Mouse (Mus musculus) kidney, embryonic 16.5 days (tissue): Measurements from ENCODE around the gene Trim69. TPM values are rescaled to one million over a fixed set of nuclear protein-coding genes. Genes with fewer than 3 reads are reported as not detected.

Experiments used
- ATAC-seq: fragments of 200-750 bp; cut with Nextera tagmentation; 2 replicates; pipeline ENCODE4 v1.8.0; 2017; ENCODE audit warnings: moderate TSS enrichment; ENCODE audit not compliant: low FRiP score, low TSS enrichment
- H3K27ac ChIP-seq: fragments of 300-500 bp; sonication (generic); 2 replicates; pipeline ENCODE4 v1.5.1; 2014; ENCODE audit warnings: low read length
- H3K27me3 ChIP-seq: fragments of 300-500 bp; sonication (generic); 2 replicates; pipeline ENCODE4 v1.6.1; 2014; ENCODE audit warnings: low read length, control low read depth, mixed read lengths; ENCODE audit not compliant: insufficient read depth
- H3K36me3 ChIP-seq: fragments of 300-500 bp; sonication (generic); 2 replicates; pipeline ENCODE4 v1.6.1; 2014; ENCODE audit warnings: low read length, control low read depth, mixed read lengths; ENCODE audit not compliant: insufficient read depth
- H3K4me1 ChIP-seq: fragments of 300-500 bp; sonication (generic); 2 replicates; pipeline ENCODE4 v1.6.1; 2014; ENCODE audit warnings: low read length, control low read depth, mixed read lengths; ENCODE audit not compliant: insufficient read depth
- H3K4me2 ChIP-seq: fragments of 300-500 bp; sonication (generic); replicated peaks from 2 replicates; pipeline ENCODE4 v1.6.1; 2014; ENCODE audit warnings: low read depth, low read length
- H3K4me3 ChIP-seq: fragments of 300-500 bp; sonication (generic); 2 replicates; pipeline ENCODE4 v1.5.1; 2014; ENCODE audit warnings: mild to moderate bottlenecking, low read length
- H3K9ac ChIP-seq: fragments of 300-500 bp; sonication (generic); replicated peaks from 2 replicates; pipeline ENCODE4 v1.6.1; 2014; ENCODE audit warnings: low read length
- H3K9me3 ChIP-seq: fragments of 300-500 bp; sonication (generic); 2 replicates; pipeline ENCODE4 v1.6.1; 2016; ENCODE audit warnings: low read length, control low read depth
- WGBS: fragments of 180-500 bp; shearing (Covaris S2); extraction: QIAGEN DNeasy Blood & Tissue Kit; methylation state at CpG from one replicate; pipeline ENCODE4 v1.1.7; 2014; 5-methylcytosine and 5-hydroxymethylcytosine counted together
- polyA plus RNA-seq: library from polyadenylated mRNA; unstranded; fragments of >200 nt; fragmentation: Nextera tagmentation; extraction: Ambion mirVana; gene quantifications from 2 replicates; pipeline ENCODE4 v1.2.1, GENCODE M21; 2015

The Trim69 gene
- polyA plus RNA-seq, 1 experiment from 2014 or later = not detected

DNA sequence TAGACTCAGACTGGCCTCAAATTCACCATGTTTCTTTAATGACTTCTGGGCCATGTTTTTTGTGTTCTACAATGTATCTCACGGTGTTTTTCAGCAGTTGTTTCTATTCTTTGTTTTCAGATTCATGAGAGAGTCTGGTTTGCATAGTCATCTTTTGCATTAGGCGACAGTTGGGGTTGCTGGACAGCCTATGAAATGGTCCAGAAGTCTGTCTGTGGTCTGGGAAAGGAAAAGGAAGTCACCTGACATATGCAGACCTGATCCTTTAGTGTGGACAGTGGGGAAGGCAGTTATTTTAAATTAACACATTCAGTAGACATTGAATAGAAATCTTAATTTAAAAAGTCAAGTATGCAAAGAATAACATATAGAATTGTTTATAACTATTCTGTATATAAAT is 2.0 kb downstream of the Trim69 start:
- H3K4me1 ChIP-seq = peaks cover 8% of the 10 kb centered on the region
- no peaks in the 10 kb centered on the region for H3K36me3 ChIP-seq
- H3K9me3 ChIP-seq = no peaks in the 10 kb centered on the region
- H3K4me3 ChIP-seq = no peak overlapping the region
- ATAC-seq = no peak
- no peaks in the 10 kb centered on the region for H3K27me3 ChIP-seq
- H3K9ac ChIP-seq = no peak overlapping the region
- H3K27ac ChIP-seq = no peak overlapping the region
- no peak overlapping the region for H3K4me2 ChIP-seq
- WGBS = 81% methylated on average over 2 of the region's 2 CpGs

DNA sequence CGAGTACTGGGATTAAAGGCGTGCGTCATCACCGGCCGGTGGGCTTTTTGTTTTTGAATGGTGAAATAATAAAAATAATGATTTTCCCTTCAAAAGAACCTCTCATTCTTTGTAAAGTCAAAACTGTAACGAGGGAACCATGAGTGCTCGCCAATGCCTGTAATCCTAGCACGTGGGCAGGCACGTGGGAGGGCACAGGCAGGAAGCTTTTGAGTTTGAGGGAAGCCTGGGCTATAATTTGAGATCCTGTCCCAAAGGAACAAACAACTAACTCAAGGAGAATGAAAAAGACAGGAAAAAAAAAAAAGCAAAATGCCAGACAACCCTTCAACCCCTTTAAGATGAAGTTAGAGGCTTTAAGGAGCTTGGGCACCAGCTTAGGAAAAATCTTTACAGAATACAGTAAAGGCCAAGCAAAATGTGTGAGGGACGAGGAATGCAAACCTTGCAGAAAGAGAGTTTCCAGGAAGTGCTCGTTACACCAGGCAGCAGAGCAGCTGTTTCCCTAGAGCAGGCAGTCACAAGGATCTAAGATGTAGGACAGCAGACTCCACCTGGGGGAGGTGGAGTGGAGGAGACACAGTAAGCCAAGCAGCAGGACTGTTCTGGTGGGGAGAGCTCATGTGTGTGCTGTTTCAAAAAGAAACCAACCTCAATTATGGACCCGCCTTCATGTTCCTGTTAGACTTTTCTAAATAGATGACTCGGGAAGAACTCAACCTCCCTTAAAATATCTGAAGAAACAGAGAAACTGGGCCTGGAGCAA is 3.1 kb downstream of the Trim69 start:
- no peaks in the 10 kb centered on the region for H3K36me3 ChIP-seq
- peaks cover 8% of the 10 kb centered on the region for H3K4me1 ChIP-seq
- H3K27me3 ChIP-seq = no peaks in the 10 kb centered on the region
- H3K4me3 ChIP-seq = no peak overlapping the region
- H3K4me2 ChIP-seq = no peak overlapping the region
- 0 out of 2 replicates have a peak, but pooled peaks have one; percentile 35 for ATAC-seq
- no peaks in the 10 kb centered on the region for H3K9me3 ChIP-seq
- H3K9ac ChIP-seq = no peak overlapping the region
- no peak overlapping the region for H3K27ac ChIP-seq
- 61% methylated on average over 13 of the region's 13 CpGs for WGBS

DNA sequence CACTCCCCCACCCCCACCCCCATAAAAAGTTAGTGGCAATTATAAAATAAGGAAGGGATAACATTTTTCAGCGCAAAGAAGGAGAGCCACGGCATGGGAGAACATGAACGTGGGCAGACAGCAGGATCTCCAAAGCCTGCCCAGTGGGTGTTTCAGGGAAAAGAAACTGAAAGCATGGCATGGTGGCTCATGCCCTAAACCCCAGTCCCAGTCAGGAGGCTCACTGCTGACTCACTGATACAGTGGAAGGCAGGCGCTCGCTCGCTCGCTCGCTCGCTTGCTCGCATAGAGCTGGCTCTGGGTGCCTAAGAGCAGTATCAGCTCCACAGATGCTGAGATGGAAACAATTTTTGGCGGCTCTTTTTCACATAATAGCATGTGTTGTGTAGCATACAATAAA is 3.8 kb downstream of the Trim69 start:
- Histone ChIP-seq H3K27me3 (no peaks in the 10 kb centered on the region), H3K36me3 (no peaks in the 10 kb centered on the region), H3K9me3 (no peaks in the 10 kb centered on the region), H3K4me1 (peaks cover 8% of the 10 kb centered on the region), H3K4me3 (no peak overlapping the region), H3K27ac (no peak overlapping the region), H3K4me2 (no peak overlapping the region), H3K9ac (no peak overlapping the region)
- WGBS = 84% methylated on average over 11 of the region's 11 CpGs
- no peak for ATAC-seq

DNA sequence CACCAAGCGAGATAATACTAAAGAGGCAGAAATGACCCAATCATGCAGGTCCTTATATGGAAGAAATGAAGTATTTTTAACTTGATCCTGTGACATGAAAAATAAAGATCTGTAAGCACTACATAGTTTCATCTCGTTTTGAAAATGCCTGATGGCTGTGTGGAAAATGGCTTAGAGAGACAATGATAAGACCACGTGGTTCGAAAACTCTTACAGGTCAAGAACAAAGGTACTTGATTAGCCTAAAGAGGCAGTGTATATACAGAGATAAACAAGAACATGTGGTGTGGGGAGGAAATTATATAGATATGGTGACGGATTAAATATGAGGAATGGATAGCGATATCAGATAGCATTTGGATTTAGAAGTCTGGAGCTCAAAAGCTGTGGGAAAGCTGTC is 10.8 kb downstream of the Trim69 start:
- no peak overlapping the region for H3K27ac ChIP-seq
- no peak for ATAC-seq
- no peak overlapping the region for H3K9ac ChIP-seq
- H3K27me3 ChIP-seq = no peaks in the 10 kb centered on the region
- H3K9me3 ChIP-seq = no peaks in the 10 kb centered on the region
- H3K36me3 ChIP-seq = no peaks in the 10 kb centered on the region
- no peak overlapping the region for H3K4me2 ChIP-seq
- 86% methylated on average over 6 of the region's 6 CpGs for WGBS
- H3K4me3 ChIP-seq = no peak overlapping the region
- no peaks in the 10 kb centered on the region for H3K4me1 ChIP-seq

DNA sequence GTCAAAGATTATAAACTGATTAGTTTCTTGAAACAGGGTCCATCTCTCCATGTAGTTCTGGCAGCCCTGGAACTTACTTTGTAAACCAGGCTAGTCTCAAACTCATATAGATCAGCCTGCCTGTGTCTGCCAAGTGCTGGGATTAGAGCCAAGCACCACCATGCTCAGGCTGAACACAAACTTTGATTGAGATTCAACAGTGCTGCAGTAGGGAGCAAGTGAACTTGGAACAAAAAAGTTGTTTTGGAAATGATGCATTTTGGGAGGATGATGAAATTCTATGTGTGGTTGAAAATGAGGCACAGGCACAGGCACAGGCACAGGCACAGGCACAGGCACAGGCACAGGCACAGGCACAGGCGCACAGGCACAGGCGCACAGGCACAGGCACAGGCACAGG is 11.7 kb downstream of the Trim69 start:
- Histone ChIP-seq H3K4me1 (no peaks in the 10 kb centered on the region), H3K27ac (no peak overlapping the region), H3K4me3 (no peak overlapping the region), H3K9ac (no peak overlapping the region), H3K9me3 (no peaks in the 10 kb centered on the region), H3K4me2 (no peak overlapping the region), H3K36me3 (no peaks in the 10 kb centered on the region), H3K27me3 (no peaks in the 10 kb centered on the region)
- ATAC-seq = no peak
- 97% methylated on average over 2 of the region's 2 CpGs for WGBS

DNA sequence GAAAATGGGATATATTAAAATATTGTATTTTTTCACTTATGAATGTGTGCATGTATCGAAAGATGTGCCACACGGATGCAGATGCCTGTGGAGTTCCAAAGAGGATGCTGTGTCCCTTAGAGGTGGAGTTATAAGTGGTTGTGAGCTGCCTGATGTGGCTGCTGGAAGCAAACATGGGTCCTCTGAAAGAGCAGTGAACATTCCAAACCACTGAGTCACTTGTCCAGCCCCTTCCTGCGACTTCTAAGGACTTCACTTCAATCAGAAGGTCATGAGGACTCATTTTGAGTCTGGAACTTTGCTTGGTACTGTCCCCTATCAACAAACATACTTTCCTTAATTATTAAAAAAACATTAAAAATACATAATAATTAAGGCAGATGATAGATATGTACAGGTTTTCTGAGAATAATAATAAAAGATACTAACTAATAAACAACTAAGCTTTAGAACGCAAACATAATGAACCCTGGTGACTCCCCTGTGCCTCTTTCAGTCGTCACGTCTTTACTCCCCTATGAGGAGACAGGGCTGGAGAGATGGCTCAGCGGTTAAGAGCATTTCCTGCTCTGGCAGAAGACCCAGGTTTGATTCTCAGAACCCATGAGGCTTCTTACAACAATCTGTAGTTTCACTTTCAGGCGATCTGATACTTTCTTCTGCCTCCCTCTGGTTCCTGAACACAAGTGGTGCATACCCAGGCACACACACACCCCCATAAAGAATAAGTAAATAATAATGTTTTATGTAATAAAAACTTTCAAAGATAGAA is 19.7 kb downstream of the Trim69 start:
- H3K9me3 ChIP-seq = no peaks in the 10 kb centered on the region
- H3K27me3 ChIP-seq = no peaks in the 10 kb centered on the region
- no peak overlapping the region for H3K4me3 ChIP-seq
- no peaks in the 10 kb centered on the region for H3K36me3 ChIP-seq
- H3K27ac ChIP-seq = no peak overlapping the region
- no peak for ATAC-seq
- H3K9ac ChIP-seq = no peak overlapping the region
- WGBS = 71% methylated on average over 8 of the region's 8 CpGs
- no peaks in the 10 kb centered on the region for H3K4me1 ChIP-seq
- no peak overlapping the region for H3K4me2 ChIP-seq

DNA sequence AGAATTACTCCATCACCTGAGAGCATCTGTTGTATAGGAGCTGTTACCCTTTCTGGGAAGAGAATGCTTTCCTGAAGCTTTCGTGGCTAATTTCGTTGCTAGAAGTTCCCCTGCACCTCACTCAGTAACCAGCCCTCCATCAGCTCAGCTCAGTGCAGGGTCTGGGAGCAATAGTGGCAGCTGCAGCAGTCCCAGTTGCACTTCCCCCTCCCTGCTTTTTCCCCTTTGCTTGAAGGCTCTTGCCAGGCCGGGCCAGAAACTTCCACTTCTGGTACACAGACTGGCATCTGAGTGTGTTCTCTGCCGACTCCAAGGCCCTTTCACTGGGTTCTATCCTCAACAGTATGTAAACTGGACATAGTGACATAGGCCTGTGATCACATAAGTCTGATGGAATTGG is 24.6 kb downstream of the Trim69 start:
- H3K27ac ChIP-seq = no peak overlapping the region
- H3K4me1 ChIP-seq = no peaks in the 10 kb centered on the region
- H3K9me3 ChIP-seq = 0 out of 2 replicates have a peak, but pooled peaks cover 3% of the 10 kb centered on the region
- ATAC-seq = no peak
- no peak overlapping the region for H3K4me3 ChIP-seq
- H3K9ac ChIP-seq = no peak overlapping the region
- 83% methylated on average over 4 of the region's 4 CpGs for WGBS
- H3K36me3 ChIP-seq = no peaks in the 10 kb centered on the region
- no peak overlapping the region for H3K4me2 ChIP-seq
- no peaks in the 10 kb centered on the region for H3K27me3 ChIP-seq

DNA sequence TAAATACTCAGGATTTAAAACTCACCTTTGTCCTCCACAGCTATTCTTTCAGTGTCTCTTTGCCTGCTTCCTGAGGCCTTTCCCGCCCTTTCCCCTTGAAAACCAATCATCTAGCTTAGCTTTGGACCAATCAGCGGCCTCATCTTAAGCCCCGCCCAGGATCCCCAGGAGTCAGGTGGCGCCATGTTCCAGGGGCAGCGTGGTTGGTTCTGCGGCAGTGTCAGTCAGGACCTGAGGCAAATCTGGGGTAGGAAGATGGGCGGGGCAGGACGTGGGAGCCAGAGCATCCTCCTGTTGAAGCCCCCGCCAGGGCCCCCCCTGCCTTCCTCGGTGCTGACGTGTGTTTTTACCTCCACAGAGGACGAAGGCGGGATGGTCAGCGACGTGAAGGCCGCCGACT is 25.6 kb downstream of the Trim69 start, which contains the start of the genes Patl2 and Terb2:
Gene Patl2 (minus strand): TSS at position 84 of the 400 bp plus-strand sequence.
Gene Terb2 (plus strand): TSS at position 167 of the 400 bp plus-strand sequence.
- Histone ChIP-seq H3K4me2 (no peak within 1 kb of the TSS), H3K9ac (no peak within 1 kb of the TSS), H3K27ac (no peak within 1 kb of the TSS), H3K4me3 (no peak within 1 kb of the TSS), H3K9me3 (0 out of 2 replicates have a peak, but pooled peaks cover 3% of the 10 kb centered on the region), H3K27me3 (no peaks in the 10 kb centered on the region), H3K4me1 (no peaks in the 10 kb centered on the region), H3K36me3 (no peaks in the 10 kb centered on the region)
- WGBS = 82% methylated on average over 17 of the region's 17 CpGs
- no peak for ATAC-seq

DNA sequence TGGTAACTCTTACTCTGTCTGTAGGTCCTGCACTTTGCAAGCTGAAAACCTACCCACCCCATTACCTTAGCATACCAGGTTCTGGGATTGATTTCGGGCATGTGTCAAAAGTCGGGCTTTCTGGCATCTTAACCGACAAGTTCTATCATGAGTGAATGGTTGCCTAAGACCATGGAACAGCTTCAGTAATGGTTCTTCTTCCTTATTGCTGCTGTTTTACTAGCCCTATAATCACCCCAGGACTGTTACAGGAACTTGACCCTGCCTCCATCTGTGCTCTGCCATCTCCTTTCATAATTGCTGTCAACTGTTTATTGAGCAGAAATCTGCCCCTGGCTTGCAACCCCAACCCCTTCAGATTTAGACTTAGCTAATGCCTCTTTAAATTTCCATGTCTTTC is 26.3 kb downstream of the Trim69 start:
- 98% methylated on average over 3 of the region's 3 CpGs for WGBS
- ATAC-seq = no peak

DNA sequence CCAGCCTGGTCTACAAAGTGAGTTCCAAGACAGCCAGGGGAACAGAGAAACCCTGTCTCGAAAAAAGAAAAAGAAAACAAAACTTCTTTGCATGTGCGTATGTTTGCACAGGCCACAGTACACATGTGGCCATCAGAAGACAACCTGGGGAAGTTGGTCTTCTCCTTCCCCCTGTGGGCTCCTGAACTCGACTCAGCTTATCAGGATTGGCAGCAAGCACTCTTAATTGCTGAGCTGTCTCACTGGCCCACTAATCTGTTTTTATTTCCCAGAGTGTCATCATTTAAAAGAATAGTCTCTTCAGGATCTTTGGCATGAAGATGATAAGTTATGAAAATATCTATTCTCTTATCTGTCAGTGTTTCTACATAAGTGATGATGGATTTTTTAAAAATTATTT is 31.3 kb downstream of the Trim69 start:
- Histone ChIP-seq H3K4me3 (no peak overlapping the region), H3K9me3 (no peaks in the 10 kb centered on the region), H3K4me2 (no peak overlapping the region), H3K4me1 (no peaks in the 10 kb centered on the region), H3K9ac (no peak overlapping the region), H3K27ac (no peak overlapping the region), H3K27me3 (no peaks in the 10 kb centered on the region), H3K36me3 (no peaks in the 10 kb centered on the region)
- ATAC-seq = no peak
- 66% methylated on average over 3 of the region's 3 CpGs for WGBS

More for the DNA sequence above, 26.3 kb downstream of the Trim69 start:
- Histone ChIP-seq H3K9me3 (0 out of 2 replicates have a peak, but pooled peaks cover 3% of the 10 kb centered on the region), H3K4me2 (no peak overlapping the region), H3K9ac (no peak overlapping the region), H3K36me3 (no peaks in the 10 kb centered on the region), H3K4me3 (no peak overlapping the region), H3K27ac (no peak overlapping the region), H3K27me3 (no peaks in the 10 kb centered on the region), H3K4me1 (no peaks in the 10 kb centered on the region)
